Mouse (Mus musculus) 3T3-L1 (cell line): ENCODE measurements at regions not wholly inside any gene's neighbourhood (a gene's known extent, or its start where the extent isn't known, plus 50 kb on each side); places are given as distances from the start of the nearest gene placed in this dataset.

ENCODE experiments used
- DNase-seq: peaks from one replicate; pipeline ENCODE4 v3.0.0-alpha.2; 2015; ENCODE audit warnings: low read depth, low spot score

DNA sequence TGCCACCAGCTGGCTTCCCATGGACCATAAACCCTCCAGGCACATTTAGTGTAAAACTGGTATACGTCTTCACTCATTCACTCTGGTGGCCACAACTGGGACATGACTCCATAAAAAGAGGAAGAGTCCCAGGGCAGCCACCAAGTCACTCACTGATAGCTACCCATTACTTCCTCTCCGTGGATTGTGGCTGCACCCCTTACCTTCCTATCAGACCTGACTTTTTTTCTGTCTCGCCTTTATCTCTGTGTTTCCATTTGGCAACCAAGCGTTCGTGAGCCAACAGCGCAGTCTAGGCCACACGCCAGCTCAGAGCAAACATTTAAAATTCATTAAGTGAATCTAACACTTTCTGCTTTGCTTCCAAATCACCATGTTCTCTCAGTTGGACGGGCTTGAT lies 53.9 kb upstream of the Slc44a1 start:
- DNase-seq = no peak

DNA sequence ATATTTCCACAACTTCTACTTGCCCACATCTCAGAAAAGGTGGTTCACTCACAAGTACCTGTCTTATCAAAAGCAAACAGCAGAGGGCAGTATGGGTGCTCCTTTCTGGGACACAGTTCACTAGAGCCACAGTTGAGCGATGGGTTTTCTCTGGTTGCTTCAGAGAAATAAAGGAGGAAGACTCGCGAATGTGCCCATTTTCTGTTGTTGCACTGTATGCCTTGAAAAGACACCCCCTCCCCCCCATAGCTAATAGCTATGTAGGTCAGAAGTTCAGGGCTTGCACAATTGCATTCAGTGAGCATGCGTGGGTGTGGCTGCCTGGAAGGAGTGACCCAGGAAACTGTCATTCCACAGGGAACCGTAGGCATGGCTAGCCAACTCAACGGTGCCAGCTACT lies 55.5 kb upstream of the Slc44a1 start:
- peak; percentile 95 for DNase-seq

DNA sequence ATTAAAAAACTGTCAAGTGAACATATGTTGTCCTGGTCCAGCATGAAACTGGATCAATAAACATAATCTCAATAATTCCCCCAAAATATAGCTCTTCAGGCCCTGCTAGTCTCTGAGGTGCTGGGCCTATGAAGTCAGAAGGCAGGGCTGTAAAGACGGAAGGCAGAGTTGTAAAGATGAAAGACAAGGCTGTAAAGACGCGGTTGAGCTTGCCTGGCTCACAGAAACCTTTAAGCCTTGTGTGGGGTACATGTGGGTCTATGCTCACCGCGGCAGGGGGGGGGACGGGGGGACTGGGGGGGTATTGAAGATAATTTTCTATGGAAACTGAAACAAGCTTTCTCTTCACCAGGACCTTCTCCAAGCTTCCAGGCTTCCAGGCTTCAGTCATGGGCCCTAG lies 56.1 kb upstream of the Slc44a1 start:
- no peak for DNase-seq

DNA sequence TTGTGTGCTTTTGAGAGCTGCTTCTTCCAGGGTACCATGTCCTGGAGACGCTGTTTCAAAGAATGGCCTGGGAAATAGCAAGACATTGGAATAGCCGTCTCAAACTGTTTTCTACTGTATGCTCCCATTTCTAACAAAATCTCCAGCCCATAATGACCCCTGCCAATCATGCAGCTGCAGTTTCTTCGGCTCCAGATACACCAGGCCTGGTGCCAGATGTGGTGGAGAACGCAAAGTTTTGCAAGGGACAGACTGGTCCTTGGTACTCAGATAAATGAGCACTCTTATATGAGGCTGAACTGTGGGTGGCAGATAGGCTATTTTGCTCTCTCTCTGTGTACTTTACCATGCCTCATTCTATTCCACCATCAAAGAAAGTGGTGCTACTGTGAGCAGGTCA lies 58.2 kb upstream of the Slc44a1 start:
- no peak for DNase-seq

DNA sequence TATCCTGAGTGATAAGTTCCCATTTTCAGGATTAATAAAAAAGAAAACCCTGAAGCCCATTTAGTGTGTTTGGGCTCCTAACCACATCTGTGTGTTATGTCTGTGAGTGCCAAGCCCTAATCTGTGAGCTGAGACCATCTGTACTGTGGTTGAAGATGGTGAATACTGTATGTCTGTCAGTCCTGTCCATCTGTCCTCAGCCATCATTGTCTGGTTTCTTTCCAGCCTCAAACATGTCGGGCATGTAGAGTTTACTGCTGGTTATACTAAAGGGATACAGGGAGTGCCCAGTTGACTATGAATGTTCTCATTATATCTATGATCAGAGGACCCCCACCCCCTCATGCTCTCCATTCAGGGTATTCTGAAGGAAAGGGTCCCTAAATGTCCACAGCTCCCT lies 60.4 kb upstream of the Slc44a1 start:
- no peak for DNase-seq

DNA sequence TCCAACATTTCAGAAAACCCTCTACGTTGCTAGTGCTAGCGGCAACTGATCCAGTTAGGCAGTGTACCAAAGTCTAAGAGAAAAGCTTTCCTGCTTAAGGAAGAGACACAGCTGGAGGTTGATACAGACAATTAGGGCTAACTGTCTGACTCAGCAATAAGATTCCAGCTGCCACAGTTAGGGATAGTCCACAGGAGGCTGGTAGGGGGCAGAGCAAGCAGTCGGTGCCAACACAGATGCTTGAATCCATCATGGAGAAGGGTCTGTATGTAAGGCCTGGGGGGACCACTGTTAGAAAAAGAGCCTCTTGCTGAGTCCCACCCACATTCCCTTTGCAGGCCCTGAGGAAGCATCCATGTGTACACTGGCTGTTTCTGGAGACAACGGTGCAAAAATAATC lies 63.2 kb upstream of the Slc44a1 start:
- DNase-seq = no peak

DNA sequence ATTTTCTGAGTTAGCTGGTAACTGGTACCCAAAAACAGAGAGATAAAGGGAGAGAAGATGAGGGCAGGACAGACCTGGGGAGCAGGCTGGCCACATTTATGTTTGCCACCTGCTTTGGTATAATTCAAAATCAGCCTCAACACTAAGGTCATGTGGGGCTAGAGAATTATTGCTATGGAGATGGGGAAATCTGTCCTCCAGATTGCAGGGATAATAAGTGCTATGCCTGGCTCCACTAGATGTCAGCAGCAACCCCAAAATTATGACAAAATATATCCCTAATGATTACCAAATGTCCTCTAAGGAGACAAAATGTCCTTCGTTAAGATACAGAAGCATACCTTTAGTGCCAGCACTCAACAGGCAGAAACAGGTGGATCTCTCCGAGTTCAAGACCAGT lies 83.8 kb upstream of the Slc44a1 start:
- DNase-seq = peak; percentile 32

DNA sequence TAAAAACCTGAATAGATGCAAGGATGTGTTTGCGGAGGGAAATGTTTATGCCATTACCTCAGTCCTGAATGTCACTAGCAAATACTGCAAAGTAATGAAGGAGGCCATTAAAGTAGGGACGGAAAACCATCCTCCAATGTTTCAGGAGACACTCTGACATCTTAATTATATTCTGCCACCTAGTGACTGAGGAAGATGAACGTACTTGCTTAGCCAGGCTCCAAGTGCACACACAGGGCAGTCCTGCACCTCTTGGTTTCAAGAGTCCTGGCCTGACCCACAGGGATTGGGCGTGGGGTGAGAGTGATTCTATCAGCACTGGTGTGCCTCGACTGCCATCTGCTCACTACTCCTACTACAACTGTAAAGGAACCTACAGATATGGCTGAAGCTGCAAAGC lies 85.3 kb upstream of the Slc44a1 start:
- DNase-seq = peak; percentile 57

DNA sequence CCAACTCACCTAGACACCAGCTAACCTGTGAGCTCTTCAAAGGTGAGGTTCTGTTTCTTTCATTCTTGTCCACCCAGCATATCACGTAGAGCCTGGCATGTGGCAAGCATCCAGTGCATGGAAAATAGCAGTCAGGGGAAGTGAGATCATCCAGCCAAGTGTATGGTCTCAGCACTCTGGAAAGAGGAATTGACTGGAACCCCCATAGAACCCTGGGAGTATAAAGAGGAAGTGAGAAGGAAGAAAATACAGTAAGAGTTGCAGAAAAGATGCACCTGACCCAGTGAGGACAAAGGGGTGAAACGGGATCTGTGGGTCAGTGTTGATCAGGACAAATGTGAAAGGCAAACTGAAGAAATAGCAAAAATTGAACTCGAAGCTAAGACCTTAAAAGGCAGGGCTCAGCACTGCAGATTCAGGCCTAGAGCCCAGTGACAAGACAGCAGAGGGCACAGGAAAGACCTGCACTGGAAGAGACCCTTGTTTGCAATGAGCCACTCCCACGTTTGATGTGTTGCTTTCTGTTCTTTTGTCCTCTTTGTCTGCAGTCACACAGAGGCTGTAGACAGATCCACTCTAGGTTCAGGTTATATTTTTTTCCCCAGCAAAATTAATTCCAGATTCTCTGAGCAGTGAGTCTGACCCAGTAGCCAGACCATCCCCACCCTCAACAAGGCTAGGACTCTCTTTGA lies 86.7 kb upstream of the Slc44a1 start:
- peak; percentile 19 for DNase-seq

DNA sequence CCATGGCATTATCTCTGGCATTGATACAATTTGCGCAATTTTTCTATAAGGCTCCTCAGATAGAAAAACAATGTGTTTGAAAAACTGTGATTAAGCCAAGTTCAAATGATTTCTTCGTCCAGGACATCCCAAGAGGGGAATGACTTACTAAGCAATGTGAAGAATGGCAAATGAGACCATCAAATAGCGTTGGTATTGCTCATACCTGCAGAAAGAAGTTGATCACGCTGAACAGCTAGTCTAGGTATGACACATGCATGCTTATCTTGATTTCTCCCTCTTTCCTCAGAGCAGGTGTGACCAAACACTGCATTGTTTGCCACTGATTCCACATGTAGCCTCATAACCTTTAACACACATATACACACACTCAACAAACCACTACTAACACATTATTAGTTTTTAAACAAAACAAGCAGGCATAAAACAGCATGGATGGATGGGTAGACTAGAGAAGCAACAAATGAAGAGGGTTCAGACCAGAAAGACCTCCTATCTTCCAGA lies 89.1 kb upstream of the Slc44a1 start:
- DNase-seq = peak; percentile 15

DNA sequence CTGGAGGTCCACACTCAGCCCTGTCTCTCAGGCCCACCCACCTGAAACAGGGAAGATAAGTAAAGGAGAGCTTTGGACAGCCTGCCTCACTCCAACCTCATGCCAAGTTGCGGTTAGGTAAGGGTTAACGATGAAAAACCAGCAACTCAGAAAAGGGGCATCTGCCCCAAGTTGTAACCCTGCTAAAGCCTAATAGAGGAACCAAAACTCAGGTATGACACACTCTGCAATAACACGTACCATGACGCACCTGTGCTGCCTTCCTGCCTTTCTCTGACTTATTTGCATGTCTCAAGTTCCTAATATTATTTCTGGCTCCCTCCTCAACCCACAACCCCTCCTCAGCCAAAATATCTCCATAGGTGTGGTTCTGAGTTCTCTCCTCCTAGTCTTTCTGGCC lies 94.9 kb upstream of the Slc44a1 start:
- DNase-seq = no peak

DNA sequence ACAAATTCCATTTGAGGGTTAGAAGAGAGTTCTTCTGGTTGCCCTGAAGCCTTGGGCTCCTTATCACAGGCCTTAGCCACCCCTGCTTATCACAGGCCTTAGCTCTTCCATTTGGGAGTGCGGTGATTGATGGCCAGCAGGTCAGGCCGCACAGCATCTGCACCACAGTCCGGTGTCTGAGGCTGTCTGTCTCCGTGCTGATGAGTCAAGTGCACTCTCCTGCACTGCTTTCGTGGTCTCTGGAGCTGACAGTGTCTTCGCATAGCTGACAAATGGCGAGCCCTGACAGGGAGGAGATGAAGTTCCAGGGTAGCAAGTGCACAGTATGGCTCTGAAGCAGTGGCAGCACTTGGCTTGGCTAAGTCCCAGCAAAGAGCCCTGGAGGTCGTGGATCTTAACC lies 95.7 kb upstream of the Slc44a1 start:
- no peak for DNase-seq

DNA sequence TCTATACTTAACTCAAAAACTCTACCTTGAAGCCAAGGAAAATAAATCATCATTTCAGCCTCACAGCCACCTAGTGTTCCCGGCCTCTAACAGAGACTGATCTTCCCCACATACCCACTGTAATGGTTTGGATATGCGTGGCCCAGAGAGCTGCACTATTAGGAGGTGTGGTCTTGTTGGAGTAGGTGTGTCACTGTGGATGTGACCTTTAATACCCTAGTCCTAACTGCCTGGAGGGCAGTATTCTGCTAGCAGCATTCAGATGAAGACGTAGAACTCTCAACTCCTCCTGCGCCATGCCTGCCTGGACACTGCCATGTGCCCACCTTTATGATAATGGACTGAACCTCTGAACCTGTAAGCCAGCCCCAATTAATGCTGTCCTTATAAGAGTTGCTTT lies 99.0 kb upstream of the Slc44a1 start:
- no peak for DNase-seq

DNA sequence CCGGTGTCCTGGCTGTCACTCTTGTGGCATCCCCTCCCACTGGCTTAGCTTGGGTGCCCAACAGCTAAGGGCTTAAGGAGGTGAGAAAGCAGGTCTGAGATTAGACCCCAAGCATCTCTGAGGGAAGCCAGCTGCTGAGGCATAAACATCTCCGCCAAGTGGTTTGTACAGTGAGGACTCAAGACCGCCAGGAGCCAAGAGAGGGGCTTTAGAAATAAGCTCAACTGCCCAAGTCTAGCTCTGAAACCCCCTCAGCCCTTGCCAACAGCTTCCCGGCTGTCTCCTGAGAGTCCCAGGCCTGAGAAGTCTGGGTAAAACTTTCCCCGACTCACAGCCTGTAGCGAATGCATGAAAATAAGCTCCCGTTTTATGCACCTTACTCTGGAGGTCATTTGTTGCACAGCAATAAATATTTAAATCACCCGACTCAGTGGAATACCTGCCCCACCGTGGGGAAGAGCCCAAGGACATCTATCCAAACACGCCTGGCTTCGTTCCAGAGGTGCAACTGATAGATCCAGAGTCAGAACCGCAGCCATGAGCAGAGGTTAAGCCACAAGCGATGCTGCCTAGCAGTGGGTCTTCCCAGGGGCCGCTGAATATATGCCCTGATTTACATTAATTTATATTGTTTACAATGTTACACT lies 100.1 kb upstream of the Slc44a1 start:
- DNase-seq = no peak

DNA sequence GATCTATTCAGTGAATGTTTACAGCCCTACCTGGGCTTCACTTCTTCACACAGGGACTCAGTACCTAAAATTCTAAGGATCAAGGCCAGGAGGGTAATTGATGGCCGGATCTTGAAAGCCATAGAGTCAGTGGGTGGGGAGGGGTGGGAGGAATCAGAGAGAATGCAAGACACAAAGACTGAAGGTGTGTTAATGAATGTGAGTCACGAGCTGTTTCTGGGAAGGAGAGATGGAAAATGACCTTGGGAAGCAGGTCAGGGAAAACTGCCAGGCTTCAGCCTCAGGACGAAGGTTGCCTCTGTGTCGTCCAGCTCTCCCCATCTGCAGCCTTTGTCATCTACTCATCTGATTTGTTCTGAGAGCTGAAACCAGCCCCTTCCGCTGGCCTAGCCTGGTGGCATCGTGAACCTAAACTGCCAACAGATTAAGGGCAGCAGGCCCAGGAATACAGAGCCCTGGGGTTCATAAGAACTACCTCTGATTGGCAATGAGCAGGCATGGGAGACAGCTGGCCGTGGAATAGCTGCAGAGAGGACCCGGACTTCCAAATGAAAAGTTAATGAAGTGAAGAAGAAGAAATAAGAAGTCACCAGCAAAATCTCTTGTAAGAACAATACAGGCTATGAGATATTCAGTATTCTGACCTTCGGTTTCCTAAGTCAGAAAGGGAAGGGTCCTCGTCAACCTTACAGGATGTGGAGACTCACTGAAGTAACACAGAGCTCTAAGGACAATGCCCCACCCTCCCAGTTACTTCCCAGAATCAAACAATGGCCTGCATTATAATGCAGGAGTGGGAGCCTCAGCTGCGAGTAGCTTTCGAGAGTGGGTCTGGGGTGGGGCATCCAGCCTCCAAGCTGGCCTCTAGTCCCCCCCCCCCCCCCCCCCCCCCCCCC lies 100.8 kb upstream of the Slc44a1 start:
- no peak for DNase-seq

DNA sequence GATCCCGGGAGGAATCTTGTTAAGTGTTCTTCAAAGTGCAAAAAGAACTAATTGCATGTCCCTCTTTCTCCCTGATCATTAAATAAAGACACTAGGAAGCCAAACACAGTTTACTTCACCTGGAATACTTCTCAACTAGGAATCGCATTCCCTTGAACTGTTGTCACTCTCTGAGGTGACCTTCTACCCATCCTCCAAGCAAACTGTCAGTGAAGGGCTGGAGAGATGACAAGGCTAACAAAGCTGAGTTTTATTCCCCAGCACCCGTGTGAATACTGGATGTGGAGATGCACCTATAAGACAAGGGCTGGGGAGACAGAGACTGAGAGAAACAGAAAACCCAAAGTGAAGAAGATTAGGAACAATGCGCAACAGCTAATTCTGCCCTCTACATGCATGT lies 101.7 kb upstream of the Slc44a1 start:
- no peak for DNase-seq

DNA sequence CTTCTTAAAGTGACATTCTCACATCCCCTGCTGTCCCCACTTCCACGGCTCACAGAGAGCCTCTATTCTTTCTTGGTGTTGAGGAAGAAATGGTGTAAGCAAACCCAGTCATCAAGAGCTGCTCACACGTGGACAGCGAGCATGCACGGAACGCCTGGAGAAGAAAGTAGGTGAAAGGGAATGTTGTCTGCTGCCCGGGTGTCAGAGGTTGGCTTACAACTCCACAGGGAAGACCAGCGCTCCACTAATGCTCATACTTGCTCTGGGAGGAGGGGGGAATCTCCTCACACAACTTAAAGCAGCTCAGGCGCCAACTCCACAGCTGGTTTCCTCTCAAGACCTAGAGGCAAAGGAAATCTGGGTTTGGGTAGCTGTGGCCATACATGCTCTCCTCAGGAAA lies 102.4 kb upstream of the Slc44a1 start:
- DNase-seq = no peak

DNA sequence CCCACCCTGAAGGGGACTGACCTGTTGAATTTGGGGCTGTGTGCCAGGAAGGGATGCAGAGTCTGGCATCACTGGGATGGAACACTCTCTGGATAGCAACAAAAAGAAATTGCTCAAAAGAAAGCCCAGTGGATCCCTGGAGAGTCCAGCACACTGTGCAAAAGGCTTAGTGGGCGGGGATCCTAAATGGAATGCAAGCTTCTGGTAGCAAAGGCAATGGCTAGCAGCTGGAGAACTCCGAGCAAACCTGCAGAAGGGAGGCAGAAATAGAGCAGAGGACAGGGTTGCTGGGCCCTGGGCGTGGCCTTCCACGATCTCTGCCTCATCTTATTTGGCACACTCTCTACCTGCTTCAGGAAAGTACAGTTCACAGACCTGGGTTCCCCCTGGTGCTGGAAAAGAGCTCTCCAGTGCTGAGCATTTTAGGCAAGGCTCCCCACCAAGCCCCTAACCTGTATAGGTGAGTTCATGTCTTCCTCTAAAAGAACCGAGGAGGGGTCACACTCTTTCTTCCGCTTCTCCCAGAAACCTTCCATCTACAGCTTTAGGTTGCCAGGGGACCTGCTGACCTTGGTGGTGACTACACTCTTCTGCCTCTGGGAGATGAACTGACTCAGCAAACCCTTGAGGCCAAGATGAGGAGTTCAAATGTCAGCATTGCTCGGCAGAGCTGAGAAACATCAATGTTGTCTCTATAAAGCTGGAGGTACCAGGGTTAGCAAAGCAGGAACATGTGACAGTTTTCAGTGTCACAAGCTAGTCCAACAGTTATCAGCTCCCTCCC lies 112.6 kb upstream of the Slc44a1 start:
- peak; percentile 81 for DNase-seq

DNA sequence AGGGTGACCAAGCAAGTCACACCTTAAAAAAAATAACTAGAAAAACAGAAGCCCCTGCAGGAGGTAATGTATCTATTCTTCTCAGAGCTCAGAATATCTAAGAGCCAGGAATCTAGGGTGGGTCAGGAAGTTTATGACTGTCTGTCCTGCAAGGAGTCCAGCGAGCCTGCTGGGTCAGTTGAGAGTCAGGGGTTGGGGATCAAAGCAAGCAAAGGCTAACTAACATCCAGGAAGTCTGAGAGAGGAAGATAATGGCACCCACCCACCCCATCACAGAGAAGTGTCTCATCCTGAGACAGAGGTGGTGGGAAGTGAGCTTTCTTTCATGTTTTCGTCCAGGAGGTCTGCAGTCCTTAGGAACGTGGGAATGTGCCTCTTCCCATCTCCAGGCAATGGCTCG lies 116.4 kb upstream of the Slc44a1 start:
- no peak for DNase-seq

DNA sequence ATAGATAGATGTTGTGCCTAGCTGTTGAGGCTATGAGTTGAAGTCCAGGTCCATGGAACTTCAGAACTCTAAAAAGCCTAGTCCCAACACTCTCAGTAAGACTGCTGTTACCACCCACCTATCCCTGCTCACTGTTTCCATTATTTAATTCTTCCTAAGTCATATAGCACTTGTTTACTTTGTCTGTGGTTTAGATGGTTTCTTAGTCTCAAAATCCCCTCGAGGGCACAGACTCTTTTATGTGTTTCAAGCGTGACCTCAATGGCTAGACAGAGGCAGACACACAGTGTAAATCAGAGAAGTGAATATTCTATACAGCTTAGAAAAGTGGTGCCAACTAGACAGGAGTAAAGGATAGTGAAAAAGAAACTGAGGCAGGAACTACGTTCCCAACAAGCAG lies 117.0 kb upstream of the Slc44a1 start:
- no peak for DNase-seq

DNA sequence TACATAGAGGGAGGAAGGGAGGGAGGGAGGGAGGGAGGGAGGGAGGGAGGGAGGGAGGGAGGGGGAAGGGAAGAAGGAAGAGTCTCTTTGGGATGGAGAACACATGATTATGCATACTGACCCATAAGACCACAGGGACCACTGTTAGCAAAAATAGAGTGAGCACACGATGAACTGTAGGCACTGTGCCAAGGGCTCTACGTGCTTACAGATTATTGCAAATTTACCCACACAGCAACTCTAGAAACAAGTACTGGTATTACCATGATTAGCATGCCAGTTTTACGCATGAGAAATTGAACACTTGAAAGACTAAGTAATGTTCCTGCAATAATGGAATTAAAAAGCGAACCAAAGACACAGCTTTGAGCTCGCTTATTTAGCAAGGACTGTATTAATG lies 117.7 kb upstream of the Slc44a1 start:
- no peak for DNase-seq
